Mouse (Mus musculus) lung, adult 10 weeks (tissue): ENCODE measurements around the gene D930020B18Rik. TPM values are rescaled to one million over a fixed set of nuclear protein-coding genes. Genes with fewer than 3 reads are reported as not detected.

Experiments used
- polyA plus RNA-seq: library from polyadenylated mRNA; stranded (reverse); fragments of 350-450 nt; fragmentation: Illumina TruSeq; extraction: RNeasy Lipid Tissue Mini Kit (QIAGEN cat#74804); gene quantifications from one replicate; pipeline ENCODE4 v1.2.3, GENCODE M21; 2014; ENCODE audit warnings: low read depth, low replicate concordance; ENCODE audit not compliant: insufficient read depth

Gene D930020B18Rik
- polyA plus RNA-seq = 0.23 TPM

GRCm38 (mm10) chr10:121641272-121642053 is at the start of gene D930020B18Rik:
Gene D930020B18Rik, plus strand, starts transcription at chr10:121641588.

GRCm38 (mm10) chr10:121626186-121626882 is 15.1 kb upstream of the D930020B18Rik start, which contains the start of gene Xpot:
Gene Xpot, minus strand, starts transcription at chr10:121626332.

GRCm38 (mm10) chr10:121739548-121740505 is 98.4 kb downstream of the D930020B18Rik start, which contains the start of gene BC048403:
Gene BC048403, plus strand, starts transcription at chr10:121739937.

Other genes starting within 250 kb of the D930020B18Rik start
- 102 TPM for gene Rassf3, start 165.2 kb upstream of the D930020B18Rik start, polyA plus RNA-seq
- 18.7 TPM for gene Tbk1, start 54.8 kb upstream of the D930020B18Rik start, polyA plus RNA-seq
- gene Xpot, start 15.3 kb upstream of the D930020B18Rik start, polyA plus RNA-seq = 25.4 TPM
- 4.1 TPM for gene BC048403, start 98.3 kb downstream of the D930020B18Rik start, polyA plus RNA-seq